Mouse (Mus musculus): Measurements from ENCODE around the gene F2. TPM values are rescaled to one million over a fixed set of nuclear protein-coding genes. Genes with fewer than 3 reads are reported as not detected.

Gene F2
- not detected in 2 replicates for polyA plus RNA-seq (2021; fragmentation: Nextera tagmentation)
- long read RNA-seq, experiment 1, result 0 reads
- long read RNA-seq, experiment 2, result 0 reads

DNA sequence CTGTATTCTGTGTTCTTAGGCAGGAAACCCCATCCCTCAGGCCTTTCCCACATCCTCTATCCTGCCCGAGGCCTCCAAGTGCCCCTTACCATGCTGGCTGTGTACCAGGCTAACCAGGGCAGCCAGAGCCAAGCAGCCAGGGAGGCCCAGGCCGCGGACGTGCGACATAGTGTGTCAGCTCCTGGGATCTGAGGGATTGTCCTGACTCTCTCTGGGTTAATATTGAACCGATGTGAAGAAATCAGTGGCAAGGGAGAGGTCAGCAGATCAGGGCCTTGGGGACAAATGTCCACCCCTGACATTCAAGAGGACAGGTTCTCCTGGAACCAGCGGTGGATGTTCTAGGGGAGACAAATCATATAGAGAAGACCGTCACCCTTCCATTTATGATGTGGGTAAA lies at the start of gene F2:
TSS of gene F2 (minus strand) at position 186 of the 400 bp plus-strand sequence.

DNA sequence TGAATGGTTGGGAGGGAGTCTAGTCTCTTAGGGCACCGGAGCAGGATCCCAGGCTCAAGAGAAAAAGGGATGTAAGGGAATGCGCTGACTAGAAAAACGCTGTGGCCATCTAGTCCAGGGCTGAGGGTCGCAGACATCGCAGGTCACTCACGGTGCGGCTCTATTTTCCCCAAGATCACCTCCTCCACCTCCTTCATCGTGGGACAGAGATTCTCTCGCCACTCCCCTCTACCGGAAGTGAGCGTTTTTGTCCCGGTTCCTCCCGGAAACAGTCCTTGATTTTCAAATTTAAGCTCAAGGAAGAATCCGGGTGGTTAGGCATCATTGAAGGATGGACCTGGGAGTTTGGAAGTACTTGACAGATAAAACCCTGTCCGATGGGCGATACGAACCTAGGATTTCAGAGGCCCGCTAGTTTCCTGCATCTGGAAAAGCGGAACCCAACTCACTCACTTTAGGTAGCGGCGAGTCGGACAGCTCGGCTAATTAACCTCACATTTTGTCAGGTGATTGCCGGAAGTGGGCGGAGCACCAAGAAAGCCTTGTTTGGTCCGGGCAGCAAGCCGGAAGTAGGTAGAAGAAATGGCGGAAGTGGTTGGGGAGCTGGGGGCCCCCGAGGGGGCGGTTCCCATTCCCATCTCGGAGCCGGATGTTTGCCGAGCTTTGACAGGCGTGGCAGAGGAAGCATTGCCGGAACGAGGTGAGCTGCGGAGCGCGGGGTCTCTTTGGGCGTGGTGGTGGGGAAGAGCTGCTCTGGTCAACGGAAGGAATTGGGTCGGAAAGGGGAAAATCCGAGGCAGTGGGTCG lies 13.5 kb upstream of the F2 start, which contains the start of the genes Zfp408 and Arhgap1:
TSS of gene Zfp408 (minus strand) at position 239 of the 807 bp plus-strand sequence.
TSS of gene Arhgap1 (plus strand) at position 308 of the 807 bp plus-strand sequence.

Other genes starting within 250 kb of the F2 start
- 137 and 168 TPM in 2 replicates for gene 1110051M20Rik, start 191.7 kb downstream of the F2 start, polyA plus RNA-seq (2021; fragmentation: Nextera tagmentation)
- gene Lrp4, start 178.9 kb downstream of the F2 start, polyA plus RNA-seq (2021; fragmentation: Nextera tagmentation), result 8.9 and 11.4 TPM in 2 replicates
- gene Ckap5, start 109.7 kb downstream of the F2 start, polyA plus RNA-seq (2021; fragmentation: Nextera tagmentation), result 32.6 and 48.0 TPM in 2 replicates
- gene Zfp408, start 13.4 kb upstream of the F2 start, polyA plus RNA-seq (2021; fragmentation: Nextera tagmentation), result 3.8 and 4.0 TPM in 2 replicates
- gene Arhgap1, start 13.4 kb upstream of the F2 start, polyA plus RNA-seq (2021; fragmentation: Nextera tagmentation), result 50.9 and 67.4 TPM in 2 replicates
- gene Atg13, start 74.2 kb upstream of the F2 start, polyA plus RNA-seq (2021; fragmentation: Nextera tagmentation), result 51.1 and 52.3 TPM in 2 replicates
- gene Harbi1, start 74.4 kb upstream of the F2 start, polyA plus RNA-seq (2021; fragmentation: Nextera tagmentation), result 9.6 and 9.7 TPM in 2 replicates
- gene Ambra1, start 93.7 kb upstream of the F2 start, polyA plus RNA-seq (2021; fragmentation: Nextera tagmentation), result 5.9 and 8.7 TPM in 2 replicates